8 mouse cellular contexts compared by ENCODE assay signal in genomic region chr19:9991304-9991703, GRCm38 (mm10). TPM values are rescaled to one million over a fixed set of nuclear protein-coding genes. Genes with fewer than 3 reads are reported as not detected.
DNase-seq lines count a peak whose midpoint lies in the region; ATAC-seq lines count a peak whose summit lies in the region.

No protein-coding gene starts in this region.

- H3K4me1 ChIP-seq in liver, embryonic 16.5 days (ENCODE audit: control insufficient read depth, low read depth, low read length) = peaks cover 45% of the 10 kb centered on the region

- H3K9ac ChIP-seq in liver, embryonic 16.5 days (ENCODE audit: low read depth, low read length) = no peak overlapping the region

- H3K36me3 ChIP-seq in liver, embryonic 16.5 days (ENCODE audit: control insufficient read depth, insufficient read depth) = peaks cover under 1% of the 10 kb centered on the region; the same call in 1 of the 2 replicates

- H3K27me3 ChIP-seq in liver, embryonic 16.5 days (ENCODE audit: control insufficient read depth, insufficient read depth, low read depth, low read length) = no peaks in the 10 kb centered on the region

- no peaks in the 10 kb centered on the region for H3K9me3 ChIP-seq in liver, embryonic 16.5 days (replicated peaks; ENCODE audit: control insufficient read depth, low read length)

- no peak overlapping the region for H3K27ac ChIP-seq in liver, embryonic 16.5 days (ENCODE audit: low read length)

- 21% methylated on average over 5 of the region's 5 CpGs for WGBS in liver, embryonic 16.5 days (ENCODE audit: insufficient replicate concordance)

- H3K4me2 ChIP-seq in liver, embryonic 16.5 days (ENCODE audit: low read depth, low read length) = no peak overlapping the region

- peak; percentile 90 to 92 for DNase-seq in B cell, adult 2 months
- peak; percentile 88 for DNase-seq in adipocyte (ENCODE audit: low spot score)
- DNase-seq in embryo, embryonic 10 days (ENCODE audit: low spot score) = peak; percentile 89
- peak; percentile 63 to 78 for DNase-seq in heart, adult 9 months (ENCODE audit: low spot score in 2 of 2)
- DNase-seq in kidney, postnatal 25 days = peak; percentile 84 to 89
- DNase-seq in thymus, adult 18-20 months = peak; percentile 60

- H3K4me3 ChIP-seq in liver, embryonic 16.5 days (ENCODE audit: low read depth, low read length) = no peak overlapping the region

- ATAC-seq in liver, embryonic 16.5 days (ENCODE audit: low read depth) = peak; percentile 39
- peak; percentile 72 for ATAC-seq in neutrophil, adult 5-6 weeks (ENCODE audit: extremely low read depth, insufficient number of reproducible peaks, low FRiP score, poor library complexity, severe bottlenecking)

RNA-seq across cellular contexts. Expression of gene Best1, which starts 10.1 kb away (rescaled TPM):
- 0.13 and 0.14 TPM in 2 replicates for polyA plus RNA-seq in liver, embryonic 16.5 days (2015; fragmentation: Nextera tagmentation; extraction: Ambion mirVana)
- 0.23 TPM in 1 of 2 replicates, not detected in the other for total RNA-seq in neutrophil, adult 5-6 weeks (2017)

RNA-seq across cellular contexts. Expression of gene Rab3il1, which starts 10.2 kb away (rescaled TPM):
- polyA plus RNA-seq in liver, embryonic 16.5 days (2015; fragmentation: Nextera tagmentation; extraction: Ambion mirVana) = 236 and 248 TPM in 2 replicates
- total RNA-seq in neutrophil, adult 5-6 weeks (2017) = not detected in 2 replicates

RNA-seq across cellular contexts. Expression of gene Fth1, which starts 10.9 kb away (rescaled TPM):
- polyA plus RNA-seq in liver, embryonic 16.5 days (2015; fragmentation: Nextera tagmentation; extraction: Ambion mirVana) = 3,514 and 3,691 TPM in 2 replicates
- total RNA-seq in neutrophil, adult 5-6 weeks (2017) = 1,498 and 1,634 TPM in 2 replicates

RNA-seq across cellular contexts. Expression of gene Fads3, which starts 50.1 kb away (rescaled TPM):
- polyA plus RNA-seq in liver, embryonic 16.5 days (2015; fragmentation: Nextera tagmentation; extraction: Ambion mirVana) = 7.3 and 8.6 TPM in 2 replicates
- not detected in 2 replicates for total RNA-seq in neutrophil, adult 5-6 weeks (2017)
